Mouse (Mus musculus) heart, adult 8-10 months (tissue): ENCODE measurements at regions not wholly inside any gene's neighbourhood (a gene's known extent, or its start where the extent isn't known, plus 50 kb on each side); places are given as distances from the start of the nearest gene placed in this dataset.
A peak's percentile ranks its signal among the peaks of the same experiment; 100 is the strongest.

Experiments used
- DNase-seq: peaks from one replicate; pipeline ENCODE4 v3.0.0; 2022; ENCODE audit warnings: low spot score

DNA sequence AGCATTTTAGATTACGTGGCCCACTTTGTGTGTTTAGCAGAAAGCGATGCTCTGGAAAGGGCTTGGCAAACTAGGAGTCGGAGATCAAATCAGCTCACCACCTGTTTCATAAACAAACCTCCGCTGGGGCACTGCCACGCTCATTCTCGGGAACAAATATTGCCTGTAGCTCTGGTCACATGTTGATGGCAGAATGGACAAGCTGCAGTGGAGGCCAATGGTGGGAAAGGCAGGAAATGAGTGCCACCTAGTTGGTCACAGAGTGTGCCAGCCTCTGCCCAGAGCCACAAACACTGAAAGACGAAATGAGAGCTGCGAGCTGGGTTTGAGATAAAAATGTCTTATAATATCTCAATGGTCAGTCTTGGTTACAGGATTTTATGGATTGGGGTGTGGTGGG, 259.2 kb upstream of the Csf3r start:
- no peak for DNase-seq

GRCm38 (mm10) chr4:125777126-125777525, 247.2 kb upstream of the Csf3r start:
- no peak for DNase-seq

DNA sequence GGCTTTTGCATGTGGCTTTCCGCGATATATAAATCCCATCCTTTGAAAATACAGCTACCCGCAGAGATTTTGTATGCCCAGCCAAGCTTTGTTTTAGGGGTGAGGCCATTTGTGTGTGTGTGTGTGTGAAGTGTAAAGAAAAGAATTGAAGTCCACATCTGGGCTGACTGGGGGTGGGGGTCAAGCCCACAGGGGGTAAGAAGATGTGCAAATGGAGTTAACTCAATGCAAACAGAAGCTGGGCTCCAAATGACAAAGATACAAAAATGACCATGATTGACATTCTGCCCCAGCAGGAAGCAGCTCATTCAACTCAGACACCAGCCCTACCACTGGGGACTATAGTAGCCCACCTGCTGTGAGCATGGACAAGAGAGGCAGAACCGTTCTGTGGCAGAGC, 244.2 kb upstream of the Csf3r start:
- no peak for DNase-seq

- no peak for DNase-seq
Observed at GRCm38 (mm10) chr4:125780921-125781487, 243.3 kb upstream of the Csf3r start.

DNA sequence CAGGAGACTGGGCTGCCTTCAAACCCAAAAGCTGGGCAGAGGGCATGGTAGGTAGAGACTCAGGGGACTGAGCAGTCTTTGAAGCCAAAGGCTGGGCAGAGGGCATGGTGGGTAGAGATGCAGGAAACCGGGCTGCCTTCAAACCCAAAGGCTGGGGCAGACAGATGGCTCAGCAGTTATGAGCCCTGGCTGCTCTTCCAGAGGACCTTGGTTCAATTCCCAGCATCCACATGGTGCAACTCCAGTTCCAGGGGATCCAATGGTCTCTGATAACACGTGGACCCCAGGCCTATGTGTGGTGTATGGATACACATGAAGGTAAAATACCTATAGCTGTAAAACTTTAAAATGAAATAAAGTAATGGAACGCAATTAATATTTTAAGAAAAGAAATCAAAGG, 242.0 kb upstream of the Csf3r start:
- DNase-seq = no peak

- no peak for DNase-seq
Observed at GRCm38 (mm10) chr4:125786083-125786482, 238.3 kb upstream of the Csf3r start.

GRCm38 (mm10) chr4:125794679-125795078, 229.7 kb upstream of the Csf3r start:
- DNase-seq = no peak

GRCm38 (mm10) chr4:125807923-125808322, 216.4 kb upstream of the Csf3r start:
- DNase-seq = no peak

DNA sequence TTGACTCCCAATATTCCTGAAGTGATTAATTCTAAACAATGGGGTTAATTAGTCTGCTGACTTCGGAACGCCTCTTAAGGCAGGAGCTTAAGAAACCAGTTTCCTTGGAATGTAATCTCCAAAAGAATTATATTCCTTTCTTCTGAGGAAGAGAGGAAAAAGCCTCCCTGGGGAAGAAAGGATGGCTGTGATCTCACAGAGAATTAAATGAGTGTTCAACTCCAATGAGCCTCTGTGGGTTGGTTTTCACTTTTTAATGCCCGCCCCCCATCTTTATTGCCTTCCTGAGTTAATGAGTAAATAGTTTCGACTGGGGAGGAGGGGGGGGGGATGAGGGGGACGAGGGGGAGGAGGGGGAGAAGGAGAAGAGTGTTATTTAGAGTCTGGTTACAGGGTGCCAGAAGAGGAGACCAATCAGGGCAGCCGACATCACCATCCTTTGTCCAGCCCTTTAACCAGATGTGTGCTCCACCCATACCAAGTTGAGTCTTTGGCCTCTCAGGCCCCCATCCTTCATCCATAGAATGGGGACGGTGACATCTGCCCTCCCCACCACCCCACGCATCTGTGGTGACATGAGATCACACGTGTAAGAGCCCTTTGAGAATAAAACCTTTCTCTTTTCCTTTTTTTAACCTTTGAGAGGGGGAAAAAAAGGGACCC, 214.8 kb upstream of the Csf3r start:
- no peak for DNase-seq

DNA sequence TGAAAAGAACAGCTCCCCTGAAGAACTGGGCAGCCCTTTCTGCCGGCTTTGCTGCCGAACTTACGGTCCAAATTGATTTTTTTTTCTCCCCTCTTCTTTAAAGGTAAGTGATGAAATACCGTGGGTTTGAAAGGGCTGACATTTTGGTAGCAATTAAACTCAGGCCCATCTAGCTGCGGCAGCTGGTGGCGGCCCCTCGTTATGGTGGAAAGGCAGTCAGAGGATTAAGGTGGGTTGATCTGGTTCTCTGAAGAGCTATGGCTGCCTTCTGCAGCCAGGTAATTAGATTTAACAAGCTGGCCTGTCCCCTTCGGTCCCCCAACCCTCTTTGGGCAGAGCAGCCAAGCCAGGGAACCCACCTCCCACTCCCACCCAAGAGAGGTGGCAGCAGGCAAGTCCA, 214.1 kb upstream of the Csf3r start:
- DNase-seq = no peak

DNA sequence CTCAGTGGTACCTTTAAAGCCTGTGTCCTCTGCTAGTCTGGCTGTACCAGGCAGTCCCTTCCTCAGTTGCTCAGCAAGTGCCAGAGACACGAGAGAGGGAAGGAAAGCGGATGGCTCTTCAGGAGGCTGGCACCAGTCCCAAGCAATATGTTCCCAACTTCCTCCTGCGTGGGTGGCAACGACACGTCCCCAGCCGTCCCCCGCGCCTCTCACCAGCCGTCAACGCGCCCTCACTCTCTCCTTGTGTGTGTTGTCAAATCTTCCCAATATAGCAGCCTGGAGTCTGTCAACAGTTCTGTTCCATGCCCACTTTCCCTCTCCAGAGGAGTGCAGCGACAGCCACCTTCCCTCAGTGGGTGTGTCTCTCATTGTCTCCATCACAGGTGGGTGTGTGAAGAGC, 210.0 kb upstream of the Csf3r start:
- no peak for DNase-seq

DNA sequence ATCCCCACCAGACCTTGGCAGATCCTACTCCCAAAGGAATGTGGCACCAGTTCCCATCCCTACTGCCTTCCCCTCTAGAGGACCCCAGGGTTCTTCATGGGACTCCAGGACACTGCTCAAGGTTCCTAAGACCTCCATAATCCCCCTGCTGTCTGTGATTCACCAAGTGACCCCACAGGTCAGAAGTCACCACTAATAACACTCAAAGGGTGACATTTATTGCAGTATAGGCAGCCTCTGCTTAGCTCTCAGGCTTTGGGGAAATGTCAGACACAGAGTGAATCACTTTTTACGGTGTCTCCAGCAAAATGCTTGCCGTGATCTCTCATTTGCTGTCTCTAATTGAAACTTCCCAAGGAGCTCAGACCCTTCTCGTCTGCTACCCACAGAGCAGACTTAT, 209.1 kb upstream of the Csf3r start:
- no peak for DNase-seq

DNA sequence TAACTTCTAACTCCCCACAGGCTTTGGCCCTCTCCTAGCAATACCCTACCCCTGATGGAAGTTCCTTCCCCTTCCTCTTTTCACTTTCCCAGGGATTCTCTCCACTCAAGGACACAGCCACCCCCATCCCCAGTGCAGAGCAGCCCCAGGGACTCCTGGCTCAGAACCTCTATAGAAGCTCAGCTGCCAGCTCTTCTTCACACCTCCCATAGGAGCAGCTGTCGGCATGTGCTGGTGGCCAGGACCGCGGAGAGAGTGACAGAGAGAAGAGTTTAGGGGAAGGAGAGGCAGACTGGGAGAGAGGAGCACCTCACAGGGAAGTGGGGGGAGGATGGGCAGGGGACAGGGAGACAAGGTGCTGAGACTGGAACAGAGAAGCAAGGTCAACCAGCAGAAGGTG, 199.8 kb upstream of the Csf3r start:
- DNase-seq = no peak

DNA sequence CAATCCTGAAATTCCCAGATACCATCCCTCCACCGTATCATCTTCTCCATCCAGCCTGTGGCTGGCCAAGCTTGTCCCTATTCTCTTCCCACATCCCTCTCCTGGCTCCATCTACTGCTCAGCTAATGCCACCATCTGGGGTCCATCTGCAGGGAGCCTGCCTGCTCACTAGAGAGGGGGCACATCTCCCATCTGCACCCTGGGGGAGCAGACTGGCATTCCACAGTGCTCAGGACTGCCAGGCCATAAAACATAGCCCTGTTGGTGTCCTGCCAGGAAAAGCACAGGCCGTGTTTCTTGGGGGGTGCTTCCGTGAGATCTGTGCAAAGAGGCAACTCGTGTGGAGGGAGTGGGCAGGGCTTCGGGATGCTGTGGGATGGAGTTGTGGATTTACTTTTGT, 197.9 kb upstream of the Csf3r start:
- no peak for DNase-seq

- DNase-seq = no peak
Observed at GRCm38 (mm10) chr4:125835250-125835649, 189.1 kb upstream of the Csf3r start.

DNA sequence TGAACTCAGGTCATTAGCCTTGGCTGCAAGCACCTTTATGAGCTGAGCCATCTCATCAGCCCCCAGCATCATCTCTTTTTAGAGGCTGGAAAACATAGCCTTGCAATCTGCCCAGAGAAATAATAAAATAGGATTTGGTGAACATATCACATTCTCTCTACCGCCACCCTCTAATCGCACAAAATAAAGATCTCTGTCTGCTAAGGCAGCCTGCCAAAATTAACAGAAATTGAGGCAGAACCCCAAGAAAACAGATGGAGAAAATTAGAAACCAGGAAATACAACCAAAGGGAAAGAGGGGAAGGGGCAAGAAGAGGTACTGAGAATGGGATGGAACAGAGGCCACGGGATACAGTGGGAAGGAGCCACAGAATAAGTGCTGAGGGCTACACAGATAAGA, 176.8 kb upstream of the Csf3r start:
- no peak for DNase-seq

DNA sequence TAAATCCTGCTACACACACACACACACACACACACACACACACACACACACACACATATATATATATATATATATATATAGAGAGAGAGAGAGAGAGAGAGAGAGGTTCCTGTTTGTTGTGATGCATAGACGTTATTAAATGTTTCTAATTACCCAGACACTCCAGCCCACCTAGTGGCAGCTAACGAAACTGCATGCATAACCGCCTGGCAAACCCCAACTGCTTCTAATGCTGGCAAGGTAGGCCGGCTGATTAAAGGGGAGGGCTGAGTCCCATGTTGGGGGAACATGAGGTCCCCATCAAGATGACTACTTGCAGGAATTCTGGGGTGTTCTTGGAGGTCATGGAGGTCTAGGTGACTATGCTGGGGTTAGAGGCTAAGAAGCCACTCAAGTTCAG, 174.1 kb upstream of the Csf3r start:
- DNase-seq = peak; percentile 32

DNA sequence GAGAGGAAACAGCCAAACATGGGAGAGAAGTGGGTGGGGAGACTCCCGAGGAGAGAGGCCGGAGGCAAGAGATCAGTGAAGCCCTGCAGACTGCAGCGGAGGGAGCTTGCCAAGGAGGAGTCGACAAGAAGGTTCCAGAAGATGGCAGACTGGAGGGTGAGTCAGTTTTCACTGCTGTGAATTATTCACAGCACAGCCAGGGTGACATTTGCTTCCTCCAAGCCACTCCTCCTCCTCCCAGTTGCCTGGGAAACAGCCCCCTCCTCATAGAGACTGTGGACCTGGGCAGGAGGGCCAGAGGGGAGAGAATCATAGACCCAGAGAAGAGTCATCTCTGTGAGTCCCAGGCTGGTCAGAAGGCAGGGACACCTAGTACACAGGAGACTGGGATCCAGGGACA, 171.8 kb upstream of the Csf3r start:
- no peak for DNase-seq

DNA sequence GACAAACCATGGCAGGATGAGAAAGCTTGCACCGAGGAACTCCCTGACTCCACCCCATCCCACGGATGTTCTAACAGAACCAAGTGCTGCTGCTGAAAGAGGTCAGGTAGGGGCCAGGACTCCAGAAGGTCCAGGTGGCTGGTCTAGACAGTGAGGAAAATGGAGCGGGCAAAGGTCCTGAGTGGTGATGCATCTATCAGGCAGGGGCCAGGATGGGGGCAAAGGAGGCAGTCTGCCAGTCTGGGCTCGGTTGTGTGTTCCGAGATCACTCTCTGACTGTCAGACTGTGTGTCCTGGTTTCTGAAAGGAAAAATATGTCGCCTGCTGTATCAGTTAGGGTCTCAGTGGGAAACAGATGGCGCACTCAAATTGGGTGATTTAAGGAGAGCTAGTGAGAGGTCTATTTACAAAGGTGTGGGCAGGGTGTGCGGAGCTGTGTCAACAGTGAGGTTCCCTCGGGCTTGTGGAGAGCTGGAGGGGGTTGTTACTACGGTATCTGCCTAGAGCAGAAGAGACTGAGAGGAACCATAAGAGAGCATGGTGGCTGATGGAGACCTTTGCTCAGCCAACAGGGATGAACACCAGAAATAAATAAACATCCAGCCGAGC, 168.3 kb upstream of the Csf3r start:
- DNase-seq = no peak

DNA sequence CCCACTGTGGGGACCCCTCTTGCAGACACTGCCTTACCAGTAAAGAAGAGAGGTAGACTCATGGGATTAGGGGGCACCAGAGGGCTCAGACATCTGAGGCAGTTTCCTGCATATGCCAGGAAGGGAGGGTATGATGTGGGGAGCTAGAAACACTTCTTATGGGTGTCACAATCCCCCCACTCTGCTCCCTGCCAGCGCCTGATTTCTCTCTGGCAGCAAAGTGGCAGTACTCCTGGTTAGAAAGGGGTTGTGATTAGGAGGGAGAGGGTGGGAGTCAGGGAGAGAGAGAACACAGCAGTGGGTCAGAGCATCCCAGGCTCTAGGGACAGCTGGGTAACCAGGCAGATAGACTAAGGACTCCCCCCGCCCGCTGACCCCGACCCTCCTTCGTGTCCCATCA, 167.6 kb upstream of the Csf3r start:
- no peak for DNase-seq

DNA sequence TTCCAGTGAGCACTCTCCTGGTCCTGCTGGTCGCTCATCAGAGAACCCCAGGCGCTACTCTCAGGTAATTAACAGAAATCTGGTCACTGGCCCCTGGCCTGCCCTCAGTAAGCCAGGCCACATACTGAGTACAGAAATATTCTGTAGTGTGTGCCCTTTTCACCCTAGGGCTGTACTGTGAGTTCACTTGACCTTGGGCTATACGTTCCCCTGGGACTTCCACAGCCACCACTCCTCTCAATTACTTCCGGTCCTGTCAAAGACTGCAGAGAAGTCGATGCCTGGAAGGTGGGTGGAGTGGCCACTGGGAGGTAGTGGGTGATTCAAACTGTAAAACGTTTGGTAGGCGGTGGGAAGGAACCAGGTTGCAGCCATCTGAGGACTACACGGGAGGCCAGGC, 159.3 kb upstream of the Csf3r start:
- no peak for DNase-seq

- no peak for DNase-seq
Observed at GRCm38 (mm10) chr4:125865728-125866127, 158.6 kb upstream of the Csf3r start.

DNA sequence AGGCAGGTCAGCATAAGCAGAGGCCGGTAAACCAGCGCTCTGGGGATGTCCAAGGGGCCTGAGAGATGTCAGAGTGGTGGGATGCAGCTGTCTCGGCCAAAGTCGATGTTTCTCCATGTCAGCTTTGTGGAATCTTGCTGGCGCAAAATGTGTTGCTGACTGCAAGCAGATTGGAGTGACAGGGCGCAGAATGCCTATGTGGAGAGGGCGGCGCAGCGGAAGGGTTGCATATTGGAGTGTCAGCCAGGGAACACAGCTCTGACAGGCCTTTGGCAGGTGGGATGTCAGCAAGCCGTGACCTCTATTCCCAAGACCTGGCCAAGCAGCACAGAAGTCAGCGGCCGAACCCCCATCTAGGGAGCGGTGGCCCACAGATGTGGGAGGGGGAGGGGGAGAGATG, 153.1 kb upstream of the Csf3r start:
- DNase-seq = no peak

DNA sequence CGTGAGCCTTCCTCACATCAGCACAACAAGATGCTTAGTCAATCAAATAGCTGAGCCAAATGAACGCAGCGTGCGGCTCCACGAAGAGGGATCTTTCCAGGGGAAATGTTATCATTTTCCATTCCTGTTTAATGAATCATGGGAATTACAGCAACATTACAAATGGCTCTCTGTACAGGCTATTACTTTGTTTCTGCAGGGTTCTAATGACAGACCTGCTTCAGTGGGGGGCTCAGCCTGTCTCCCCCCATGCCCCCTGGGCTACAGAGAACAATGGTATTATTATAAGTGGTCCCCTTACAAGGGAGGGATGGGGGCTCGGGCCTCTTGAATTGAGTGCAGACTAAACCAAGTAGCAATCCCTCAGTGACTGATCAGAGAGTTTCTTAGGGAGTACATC, 144.3 kb upstream of the Csf3r start:
- DNase-seq = no peak
